Mouse (Mus musculus) kidney, adult 11 months (tissue): ENCODE results near the gene Gm9844.
A peak's percentile ranks its signal among the peaks of the same experiment; 100 is the strongest.
"Not testable (repeated sequence)": the region's sequence is repeated elsewhere in the genome, so short reads cannot be mapped to it uniquely, and the experiment has no call there.

Experiments used
- DNase-seq: peaks from one replicate; pipeline ENCODE4 v3.0.0; 2022

The Gm9844 gene

GRCm38 (mm10) chr7:24861913-24862312 is at the start of gene Gm9844:
TSS of gene Gm9844 (plus strand) at chr7:24862213.
- DNase-seq = no peak

GRCm38 (mm10) chr7:24817502-24817901 is 44.5 kb upstream of the Gm9844 start:
- peak; percentile 67 for DNase-seq

DNA sequence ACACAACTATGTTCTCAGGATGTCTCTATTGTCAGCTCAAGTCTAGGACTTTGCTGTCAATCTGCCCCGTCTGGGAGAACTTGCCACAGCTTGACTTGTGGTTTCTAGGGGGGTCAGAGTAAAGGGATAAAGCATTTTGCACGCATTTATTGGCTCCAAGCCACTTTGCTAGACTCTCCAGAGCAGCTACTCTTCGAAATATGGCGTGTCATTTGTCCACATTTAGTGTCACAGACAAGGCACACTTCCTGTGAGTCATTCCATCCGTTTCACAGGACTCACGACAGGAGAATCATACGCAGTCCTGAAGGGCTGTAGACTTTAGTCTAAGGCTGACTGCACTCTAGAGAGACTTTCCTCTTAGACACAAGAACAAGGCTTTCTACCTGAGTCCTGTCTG is 37.6 kb upstream of the Gm9844 start:
- DNase-seq = no peak

GRCm38 (mm10) chr7:24827181-24827580 is 34.8 kb upstream of the Gm9844 start:
- no peak for DNase-seq

- DNase-seq = not testable (repeated sequence)
These were observed 23.1 kb upstream of the Gm9844 start for GRCm38 (mm10) chr7:24838732-24839409.

- no peak for DNase-seq
These were observed 22.6 kb upstream of the Gm9844 start for GRCm38 (mm10) chr7:24839410-24839808.

GRCm38 (mm10) chr7:24840331-24840730 is 21.7 kb upstream of the Gm9844 start:
- DNase-seq = no peak

DNA sequence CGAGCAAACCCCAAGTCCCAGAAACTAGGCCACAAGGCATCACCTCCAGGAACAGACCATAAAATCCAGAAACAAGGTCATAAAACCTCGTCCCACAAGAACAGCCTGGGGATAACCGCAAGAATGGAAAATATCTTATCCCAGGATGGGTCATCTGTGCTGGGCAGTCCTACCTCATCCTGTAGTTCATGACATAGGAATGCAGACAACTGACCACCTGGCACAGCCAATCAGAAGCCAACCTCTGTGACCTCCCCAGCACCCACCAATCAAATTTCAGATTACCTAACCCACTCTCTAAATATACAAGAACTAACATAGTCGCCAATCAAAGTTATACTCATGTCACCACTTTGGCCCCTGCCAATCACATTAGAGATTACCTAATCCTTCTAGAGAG is 21.0 kb upstream of the Gm9844 start:
- DNase-seq = no peak

DNA sequence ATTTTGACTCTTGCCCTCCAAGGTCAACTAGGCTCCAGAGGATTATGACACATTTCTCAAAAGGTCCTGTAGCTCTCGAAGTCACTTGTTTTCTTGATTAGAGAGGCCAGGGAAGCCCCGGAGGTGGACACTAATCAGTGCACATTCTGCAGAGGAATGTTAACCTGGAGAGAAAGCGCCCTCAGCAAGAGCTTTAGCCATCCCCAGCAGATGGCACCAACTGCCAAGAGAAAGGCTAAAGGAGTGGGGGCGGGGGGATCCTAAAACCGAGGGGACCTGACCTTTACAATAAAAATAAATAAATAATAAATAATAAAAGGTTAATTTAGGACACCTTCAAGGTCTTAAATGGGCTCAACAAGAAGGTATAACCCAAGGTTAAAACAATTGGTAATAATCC is 17.9 kb upstream of the Gm9844 start:
- no peak for DNase-seq

DNA sequence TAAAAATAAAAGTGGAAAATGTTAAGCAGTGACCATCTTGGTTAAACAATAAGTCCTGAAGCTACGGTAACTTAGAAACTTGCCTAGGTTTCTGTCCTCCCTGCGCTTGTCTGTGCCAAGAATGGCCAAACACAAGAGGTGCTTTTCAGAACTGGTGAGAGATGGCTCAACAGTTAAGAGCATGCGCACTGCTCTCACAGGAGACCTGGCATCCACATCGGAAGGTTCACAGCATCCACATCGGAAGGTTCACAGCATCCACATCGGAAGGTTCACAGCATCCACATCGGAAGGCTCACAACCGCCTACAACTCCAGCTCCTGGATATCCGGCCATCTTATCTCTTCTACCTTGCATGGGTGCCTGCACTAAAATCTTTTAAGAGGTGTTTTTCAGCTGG is 16.8 kb upstream of the Gm9844 start:
- DNase-seq = no peak

DNA sequence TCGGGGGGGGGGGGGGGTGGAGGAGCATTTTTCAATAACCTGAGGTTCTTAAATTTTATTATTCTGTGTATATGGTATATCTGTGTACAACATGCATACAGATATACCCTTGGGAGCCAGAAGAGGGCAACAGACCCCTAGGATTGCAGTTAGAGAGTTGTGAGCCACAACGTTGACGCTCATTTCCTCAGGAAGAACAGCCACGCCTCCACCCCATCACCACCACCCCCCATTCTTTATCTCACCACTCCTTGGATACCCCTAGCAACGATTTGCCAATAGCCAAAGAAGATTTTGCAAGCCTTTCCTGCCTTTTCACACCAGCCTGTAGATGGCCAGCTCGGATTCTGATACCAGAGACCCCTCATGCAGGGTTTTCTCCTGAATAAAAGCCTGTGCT is 16.3 kb upstream of the Gm9844 start:
- DNase-seq = no peak

GRCm38 (mm10) chr7:24846576-24846975 is 15.4 kb upstream of the Gm9844 start:
- DNase-seq = not testable (repeated sequence)

DNA sequence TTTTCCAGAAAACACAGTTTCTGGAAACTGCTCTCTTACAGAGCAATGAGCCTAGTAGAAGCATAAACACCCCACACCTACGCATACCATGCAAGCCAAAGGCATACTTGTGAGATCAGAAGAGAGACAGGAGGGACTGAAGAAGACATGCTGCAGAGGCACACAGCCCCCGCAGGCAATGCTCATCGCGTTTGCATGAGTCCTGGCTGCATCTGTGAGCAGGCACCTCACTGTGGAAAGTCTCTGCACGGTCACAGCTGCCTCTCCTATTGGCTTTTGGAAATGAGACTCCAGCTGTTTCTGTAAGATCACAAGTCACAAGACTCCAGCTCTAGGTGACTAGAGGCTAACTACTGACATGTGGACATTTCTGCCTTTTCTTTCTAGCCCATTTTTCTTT is 11.9 kb upstream of the Gm9844 start:
- DNase-seq = peak; percentile 9

DNA sequence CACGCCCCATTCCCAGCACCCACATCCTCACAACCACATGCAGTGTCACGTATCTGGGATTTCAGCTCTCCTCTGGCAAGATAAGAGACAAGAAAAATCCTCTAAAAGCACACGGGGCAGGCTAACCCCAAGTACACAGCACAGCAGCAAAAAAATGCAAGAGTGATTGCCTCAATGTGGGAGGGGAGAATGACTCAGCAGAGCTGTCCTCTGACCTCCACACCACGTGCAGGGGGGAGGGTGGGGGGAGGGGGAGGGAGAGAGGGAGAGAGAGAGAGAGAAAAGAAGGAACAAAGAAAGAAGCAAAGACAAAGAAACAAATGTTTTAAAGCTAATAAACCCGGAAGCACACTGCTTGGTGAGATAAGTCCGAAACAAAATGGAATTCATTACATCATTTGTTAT is 11.1 kb upstream of the Gm9844 start:
- peak; percentile 10 for DNase-seq

DNA sequence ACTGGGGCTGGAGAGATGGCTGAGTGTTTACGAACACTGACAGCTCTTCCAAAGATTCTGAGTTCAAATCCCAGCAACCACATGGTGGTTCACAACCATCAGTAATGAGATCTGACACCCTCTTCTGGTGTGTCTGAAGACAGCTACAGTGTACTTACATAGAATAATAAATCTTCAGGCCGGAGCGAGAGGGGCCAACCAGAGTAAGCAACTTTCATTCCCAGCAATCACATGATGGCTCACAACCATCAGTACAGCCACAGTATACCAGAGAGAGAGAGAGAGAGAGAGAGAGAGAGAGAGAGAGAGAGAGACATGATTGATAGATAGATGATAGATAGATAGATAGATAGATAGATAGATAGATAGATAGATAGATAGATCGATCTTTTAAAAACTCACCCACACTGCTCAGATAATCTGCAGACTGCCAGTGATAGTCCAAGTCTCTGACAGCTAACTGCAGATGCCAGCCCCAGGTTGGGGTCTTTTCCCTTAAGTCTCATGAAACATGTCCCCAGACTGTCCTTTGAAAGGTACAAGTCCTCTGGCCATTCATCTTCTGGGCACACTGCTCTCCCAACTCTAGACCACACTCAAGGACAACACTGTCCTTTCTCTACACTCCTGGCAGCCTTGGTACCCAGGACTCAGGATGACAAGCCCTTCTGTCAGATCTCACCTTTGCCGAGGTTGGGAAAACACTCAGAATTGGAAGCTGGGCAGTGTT is 10.3 kb upstream of the Gm9844 start:
- DNase-seq = no peak

GRCm38 (mm10) chr7:24852557-24853232 is 9.3 kb upstream of the Gm9844 start:
- no peak for DNase-seq

GRCm38 (mm10) chr7:24853233-24853563 is 8.8 kb upstream of the Gm9844 start:
- DNase-seq = no peak

- no peak for DNase-seq
These were observed 8.3 kb upstream of the Gm9844 start for GRCm38 (mm10) chr7:24853695-24854094.

- no peak for DNase-seq
These were observed 5.4 kb upstream of the Gm9844 start for GRCm38 (mm10) chr7:24856460-24857120.

- no peak for DNase-seq
These were observed 2.8 kb upstream of the Gm9844 start for GRCm38 (mm10) chr7:24859234-24859633.

GRCm38 (mm10) chr7:24862853-24863252 is 840 bp downstream of the Gm9844 start:
- no peak for DNase-seq

- DNase-seq = no peak
These were observed 2.1 kb downstream of the Gm9844 start for GRCm38 (mm10) chr7:24864156-24864555.

GRCm38 (mm10) chr7:24869080-24869479 is 7.1 kb downstream of the Gm9844 start:
- DNase-seq = no peak
